Mouse (Mus musculus) embryo, embryonic 10 days (tissue): ENCODE results near the gene Crtac1.

Experiments
- DNase-seq: peaks from one replicate; pipeline ENCODE4 v3.0.0-alpha.2; 2015; ENCODE audit warnings: low spot score

Crtac1 gene

GRCm38 (mm10) chr19:42328160-42328559, 103.4 kb downstream of the Crtac1 start:
- DNase-seq, result no peak

GRCm38 (mm10) chr19:42325894-42326293, 105.7 kb downstream of the Crtac1 start:
- peak; percentile 88 for DNase-seq

- DNase-seq, result no peak
These were observed 109.1 kb downstream of the Crtac1 start for GRCm38 (mm10) chr19:42322357-42323090.

- DNase-seq, result no peak
These were observed 109.6 kb downstream of the Crtac1 start for GRCm38 (mm10) chr19:42321936-42322335.

DNA sequence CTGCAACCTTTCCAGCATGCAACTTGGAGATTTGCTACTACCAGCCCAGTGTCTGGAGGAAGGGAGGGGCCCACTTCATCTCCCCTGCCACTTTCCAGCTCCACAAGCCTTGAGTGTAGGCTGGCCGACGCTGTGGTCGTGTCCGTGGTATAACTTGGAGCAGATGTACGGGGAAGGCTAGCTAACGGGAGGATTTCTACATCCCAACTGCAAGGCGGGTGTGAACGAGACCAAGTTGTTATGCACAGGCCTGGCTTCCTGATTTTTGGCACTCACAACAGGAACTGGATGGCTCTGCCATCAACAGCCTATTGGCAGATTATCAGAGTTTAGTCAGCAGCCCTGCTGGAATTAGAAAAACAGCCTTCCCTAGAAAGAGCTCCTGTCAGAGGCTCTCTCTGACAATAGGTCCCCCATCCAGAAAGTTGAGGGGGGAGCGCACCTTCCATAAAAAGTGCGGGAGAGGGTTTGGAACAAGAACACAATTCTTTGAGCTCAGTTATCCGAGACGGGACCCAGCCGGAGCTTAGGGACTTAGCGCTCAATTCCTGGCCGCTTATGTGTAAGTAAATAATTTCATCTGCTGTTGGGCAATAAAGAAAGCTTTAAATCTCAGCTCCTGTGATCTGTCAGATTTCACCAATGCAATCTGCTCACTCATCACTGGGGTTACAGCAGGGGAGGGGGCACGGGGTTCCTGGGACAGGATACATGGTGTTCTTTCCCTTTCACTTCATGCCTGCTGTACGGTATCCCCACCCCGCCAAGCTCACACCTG, 113.7 kb downstream of the Crtac1 start:
- no peak for DNase-seq

GRCm38 (mm10) chr19:42316998-42317397, 114.6 kb downstream of the Crtac1 start:
- DNase-seq, result no peak

DNA sequence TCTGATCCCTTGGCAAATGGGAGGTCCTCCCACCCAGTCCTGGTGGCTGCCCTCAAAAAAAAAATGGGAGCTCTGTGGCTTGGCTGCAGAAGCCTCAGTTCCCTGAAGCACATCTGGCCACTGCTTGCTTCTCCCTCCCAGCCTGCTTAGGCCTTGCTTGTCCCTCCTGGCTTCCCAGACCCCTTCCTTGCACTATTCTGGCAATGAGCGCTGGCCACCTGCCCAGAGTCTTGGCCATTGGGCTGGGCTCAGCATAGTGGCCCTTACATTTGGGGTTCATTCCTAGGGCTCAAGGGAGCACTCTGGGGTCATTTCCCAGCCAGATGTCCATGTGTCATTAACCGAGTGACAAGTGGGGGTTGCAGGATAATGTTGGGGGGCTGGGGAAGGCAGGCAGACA, 115.1 kb downstream of the Crtac1 start:
- DNase-seq, result no peak

GRCm38 (mm10) chr19:42315914-42316313, 115.7 kb downstream of the Crtac1 start:
- DNase-seq, result peak; percentile 92

DNA sequence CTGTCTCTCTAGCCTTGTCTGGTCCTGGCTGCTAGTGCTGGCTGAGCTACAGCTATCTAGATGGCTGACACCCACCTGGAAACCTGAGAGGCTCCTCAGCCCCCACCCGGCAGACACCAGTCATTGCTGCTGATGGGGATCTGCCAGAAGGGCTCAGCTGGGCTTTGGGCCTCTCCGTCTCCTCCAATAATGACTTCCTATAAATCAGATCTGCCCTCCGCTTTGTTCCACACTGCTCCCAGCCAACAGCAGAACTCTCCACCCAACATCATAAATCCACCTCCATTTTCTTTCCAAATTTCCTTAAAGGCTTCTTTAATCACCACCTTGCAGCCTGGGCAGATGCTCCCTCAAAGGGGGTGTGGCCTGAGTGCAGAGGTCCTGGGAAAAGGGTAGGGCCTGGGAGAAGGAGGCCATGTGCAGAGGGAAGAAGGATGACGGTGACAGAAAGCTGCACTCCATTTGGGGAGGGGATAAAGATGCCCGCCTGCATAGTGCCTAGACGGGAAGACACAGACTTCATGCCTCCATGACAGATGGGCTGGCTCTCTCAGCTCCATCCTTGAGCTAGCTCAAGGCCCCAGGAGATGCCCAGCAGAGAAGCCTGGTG, 116.4 kb downstream of the Crtac1 start:
- DNase-seq, result no peak

DNA sequence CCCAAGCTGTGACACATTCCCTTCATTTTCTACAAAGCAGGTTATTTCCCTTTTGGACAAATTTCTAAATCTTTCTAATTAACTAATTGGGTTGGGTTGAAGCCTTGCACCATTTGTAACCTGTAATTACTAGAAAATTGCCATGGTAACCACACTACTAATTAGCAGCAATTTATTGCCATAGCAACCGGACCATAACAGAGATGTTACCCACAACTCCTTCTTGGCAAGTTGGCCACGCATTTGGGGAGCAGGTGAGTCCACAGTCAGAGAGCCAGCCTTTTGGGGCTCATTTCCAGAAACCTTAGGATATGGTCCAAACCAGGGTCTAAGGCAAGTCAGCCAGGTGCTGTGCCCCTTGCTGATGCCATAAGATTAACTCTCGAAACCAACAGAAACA, 119.4 kb downstream of the Crtac1 start:
- DNase-seq, result no peak

DNA sequence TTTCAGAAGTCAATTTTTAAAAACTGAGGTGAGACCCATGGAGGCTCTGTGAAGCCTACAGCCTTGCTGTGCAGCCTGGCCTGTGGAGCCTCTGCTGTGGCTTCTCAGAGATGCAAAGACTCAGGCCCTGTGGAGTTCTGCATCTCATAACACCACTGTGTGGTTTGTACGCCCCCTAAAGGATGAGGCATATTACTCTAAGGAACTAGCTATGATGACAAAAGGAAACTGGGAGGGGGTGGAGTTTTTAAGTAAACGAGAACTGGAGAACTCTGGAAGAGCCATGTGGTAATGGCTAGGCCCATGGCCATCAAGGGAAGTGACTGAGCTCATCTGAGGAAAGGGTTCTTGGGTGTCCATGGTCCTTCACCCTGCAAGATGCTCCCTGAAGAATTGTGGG, 120.3 kb downstream of the Crtac1 start:
- no peak for DNase-seq

- no peak for DNase-seq
These were observed 122.7 kb downstream of the Crtac1 start for GRCm38 (mm10) chr19:42308931-42309330.

DNA sequence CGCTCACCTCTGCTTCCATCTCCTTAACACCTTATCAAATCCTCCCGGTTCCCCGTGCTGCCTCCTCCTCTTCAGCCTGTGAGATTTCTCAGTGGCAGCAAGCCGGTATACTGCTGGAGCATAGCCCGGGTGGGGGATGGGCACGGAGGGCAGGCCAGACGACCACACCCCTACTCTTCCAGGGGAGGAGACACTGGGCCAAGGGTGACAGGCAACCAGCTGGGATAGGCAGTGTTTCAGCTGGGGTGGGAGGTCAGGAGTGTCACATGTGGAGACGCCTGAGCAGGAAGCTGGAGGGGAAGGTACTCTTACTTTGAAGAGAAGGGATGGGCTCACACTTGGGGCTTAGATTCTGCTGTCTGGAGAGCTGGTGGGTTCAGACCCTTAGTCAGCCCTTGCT, 124.6 kb downstream of the Crtac1 start:
- peak; percentile 64 for DNase-seq

DNA sequence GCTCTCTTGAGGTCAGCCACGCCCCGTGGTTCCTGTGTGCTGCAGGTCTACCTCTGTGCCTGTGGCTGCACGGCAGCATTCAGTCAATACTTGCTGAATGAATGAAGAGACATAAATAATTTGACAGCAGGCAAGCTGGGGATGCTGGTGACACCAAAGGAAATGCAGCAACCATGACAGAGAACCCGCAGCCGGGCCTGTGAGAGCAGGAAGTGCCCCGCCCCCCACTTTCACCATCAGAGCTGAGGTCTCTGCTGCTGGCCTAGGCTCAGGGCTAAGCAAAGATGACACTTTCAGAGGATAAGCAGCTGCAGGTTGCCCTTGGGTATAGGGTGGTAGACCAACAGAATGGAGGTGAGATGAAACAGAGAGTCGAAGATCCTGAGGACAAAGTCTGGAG, 125.4 kb downstream of the Crtac1 start:
- no peak for DNase-seq

GRCm38 (mm10) chr19:42305746-42306145, 125.8 kb downstream of the Crtac1 start:
- DNase-seq, result no peak

GRCm38 (mm10) chr19:42304506-42304905, 127.1 kb downstream of the Crtac1 start:
- DNase-seq, result no peak

DNA sequence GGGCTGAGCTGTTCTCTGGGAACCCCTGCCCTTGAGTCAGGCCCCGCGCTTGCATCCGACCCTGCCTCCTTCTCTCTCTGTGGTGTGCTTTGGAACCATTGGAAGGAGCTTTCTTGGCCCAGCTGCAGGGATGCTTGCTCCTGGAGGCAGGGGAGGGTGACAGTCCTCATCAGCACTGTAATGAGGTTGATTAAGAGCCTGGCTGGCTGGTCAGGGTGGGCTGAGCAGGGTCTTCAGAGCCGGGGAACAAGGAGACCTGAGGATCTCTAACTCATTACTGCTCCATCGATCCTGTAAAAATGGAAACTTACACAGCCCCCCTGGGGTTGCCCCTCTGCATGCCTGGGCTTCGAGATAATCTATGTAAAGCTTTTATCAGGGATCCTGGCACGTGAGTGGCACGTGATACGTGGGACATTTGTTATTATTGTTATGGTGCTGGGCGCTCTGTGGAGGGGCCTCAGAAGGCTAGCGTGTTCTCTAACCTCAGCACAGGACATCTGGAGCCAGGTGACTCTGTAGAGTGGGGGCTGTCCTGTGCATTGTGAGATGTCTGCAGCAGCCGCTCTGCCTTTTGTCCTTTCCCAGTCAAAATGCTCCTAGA, 128.3 kb downstream of the Crtac1 start:
- no peak for DNase-seq

GRCm38 (mm10) chr19:42293216-42293615, 138.4 kb downstream of the Crtac1 start:
- DNase-seq, result no peak

DNA sequence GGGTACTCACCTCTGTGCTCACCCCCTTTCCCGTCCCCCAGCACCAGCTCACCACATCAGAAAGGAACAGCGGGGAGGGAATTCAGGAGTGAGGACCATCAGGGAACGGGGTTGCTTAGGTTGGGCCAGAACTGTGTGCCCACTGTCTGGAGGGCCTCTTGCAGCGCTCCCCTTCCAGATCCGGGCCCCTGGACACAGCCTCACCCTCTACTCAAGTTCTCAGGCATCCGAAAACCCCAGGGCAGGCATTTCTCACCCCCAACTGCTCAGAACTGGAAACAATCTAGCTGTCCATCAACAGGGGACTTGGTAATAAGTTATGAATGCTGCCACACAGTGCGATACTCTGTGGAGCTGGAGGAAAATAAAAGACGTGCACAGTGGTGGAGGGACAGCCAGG, 139.5 kb downstream of the Crtac1 start:
- no peak for DNase-seq

GRCm38 (mm10) chr19:42290954-42291661, 140.5 kb downstream of the Crtac1 start:
- DNase-seq, result no peak

DNA sequence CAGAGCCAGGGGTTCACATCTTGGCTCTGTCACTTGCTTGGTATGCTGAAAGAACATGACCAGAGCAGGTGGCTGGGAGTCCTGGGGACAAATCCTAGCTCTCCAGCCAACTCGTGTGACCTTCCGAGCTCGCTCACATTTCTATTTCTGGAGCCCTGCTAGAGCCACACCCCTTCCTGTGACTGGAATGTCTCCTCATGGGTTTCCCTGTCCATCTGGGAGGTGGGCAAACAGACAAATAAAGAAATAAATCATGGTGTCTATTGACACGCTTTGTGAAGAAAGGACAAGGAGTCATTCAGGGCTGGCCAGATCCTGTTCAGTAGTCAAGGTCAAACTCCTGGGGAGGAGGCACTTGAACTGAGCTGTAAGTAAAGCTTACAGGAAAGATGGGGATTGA, 143.2 kb downstream of the Crtac1 start:
- no peak for DNase-seq

- DNase-seq, result no peak
These were observed 147.4 kb downstream of the Crtac1 start for GRCm38 (mm10) chr19:42284178-42284577.
